Mouse (Mus musculus) olfactory bulb, adult 2 months (tissue): ENCODE results near the gene Zbtb3.

Experiments
- CTCF ChIP-seq: fragments of 200-500 bp; IDR thresholded peaks from 2 replicates; pipeline ENCODE4 v1.5.1; 2012; ENCODE audit warnings: low read depth, mild to moderate bottlenecking, low read length, moderate library complexity; ENCODE audit not compliant: insufficient read depth
- POLR2A ChIP-seq: fragments of 200-500 bp; IDR thresholded peaks from 2 replicates; pipeline ENCODE4 v1.6.1; 2012; ENCODE audit warnings: mild to moderate bottlenecking, low read depth, low read length, moderate library complexity; ENCODE audit not compliant: insufficient read depth

GRCm38 (mm10) chr19:8760757-8761156, 41.6 kb upstream of the Zbtb3 start:
- TF ChIP-seq POLR2A (no peak), CTCF (no peak)
